Mouse (Mus musculus): ENCODE data around the gene Rgs8.

Rgs8 gene

DNA sequence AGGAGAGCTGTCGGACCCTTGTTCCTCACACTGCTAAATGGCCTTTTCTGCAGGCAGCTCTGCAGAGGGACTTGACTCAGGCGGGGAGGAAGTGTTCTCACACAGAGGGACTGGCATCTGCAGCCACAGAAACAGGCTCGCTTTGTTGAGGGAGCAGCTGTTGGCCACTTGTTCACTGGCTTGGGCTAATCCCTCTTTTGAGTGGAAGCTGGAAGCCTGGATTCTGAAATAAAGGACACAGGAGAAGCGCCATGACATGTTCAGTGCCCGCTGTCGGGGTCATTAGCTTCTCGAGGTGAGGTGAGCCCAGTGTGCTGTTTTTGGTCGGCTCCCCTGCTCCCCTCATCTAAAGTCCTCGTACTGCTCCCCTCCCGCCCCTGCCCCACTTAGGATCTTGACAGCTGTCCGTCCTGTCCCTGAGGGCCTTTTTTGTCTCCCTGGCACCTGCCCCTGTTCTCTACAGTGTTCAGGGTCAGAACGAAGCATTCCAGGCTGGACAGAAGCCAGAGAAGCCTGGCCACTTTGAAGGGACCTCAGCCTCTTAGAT lies 50.7 kb downstream of the Rgs8 start:
- DNase-seq (ENCODE audit: inconsistent age in 2 of 2, low spot score in 1 of 2): peak; percentile 72 to 77

- DNase-seq (ENCODE audit: inconsistent age in 2 of 2, low spot score in 1 of 2): no peak
Observed at GRCm38 (mm10) chr1:153704174-153704573, 51.3 kb downstream of the Rgs8 start.

DNA sequence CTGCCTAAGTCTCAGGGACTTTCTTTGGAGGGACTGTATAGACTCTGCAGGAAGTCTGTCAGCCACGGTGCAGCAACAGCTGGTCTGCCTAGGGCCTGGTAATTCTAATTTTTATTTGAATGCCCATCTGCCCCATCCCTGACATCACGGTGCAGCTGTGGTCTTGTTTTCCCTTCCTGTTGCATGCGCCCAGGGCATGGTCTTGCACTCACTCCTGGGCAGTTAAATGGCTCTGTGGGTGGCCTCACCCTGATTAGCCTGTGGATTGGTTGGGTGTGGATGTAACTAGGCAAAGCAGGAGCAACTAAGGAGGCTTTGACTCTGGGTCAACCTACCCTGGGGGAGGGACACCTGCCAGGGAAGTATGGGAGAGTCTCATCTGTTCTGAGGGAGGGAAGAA lies 52.2 kb downstream of the Rgs8 start:
- DNase-seq (ENCODE audit: inconsistent age in 2 of 2, low spot score in 1 of 2): no peak

DNA sequence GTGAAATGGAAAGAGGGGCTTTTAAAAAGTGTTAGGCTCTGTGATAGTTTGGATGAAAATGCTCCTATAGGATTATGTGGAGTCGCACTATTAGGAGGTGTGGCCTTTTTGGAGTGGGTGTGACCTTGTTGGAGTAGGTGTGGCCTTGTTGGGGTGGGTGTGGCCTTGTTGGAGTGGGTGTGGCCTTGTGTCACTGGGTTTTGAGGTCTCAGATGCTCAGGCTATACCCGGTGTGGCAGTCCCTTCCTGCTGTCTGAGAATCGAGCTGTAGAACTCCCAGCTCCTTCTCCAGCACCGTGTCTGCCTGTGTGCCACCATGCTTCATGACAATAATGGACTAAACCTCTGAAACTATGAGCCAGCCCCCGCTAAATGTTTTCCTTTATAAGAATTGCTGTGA lies 55.8 kb downstream of the Rgs8 start:
- DNase-seq (ENCODE audit: inconsistent age in 2 of 2, low spot score in 1 of 2): no peak

GRCm38 (mm10) chr1:153709451-153709850 lies 56.6 kb downstream of the Rgs8 start:
- no peak for DNase-seq (ENCODE audit: inconsistent age in 2 of 2, low spot score in 1 of 2)

DNA sequence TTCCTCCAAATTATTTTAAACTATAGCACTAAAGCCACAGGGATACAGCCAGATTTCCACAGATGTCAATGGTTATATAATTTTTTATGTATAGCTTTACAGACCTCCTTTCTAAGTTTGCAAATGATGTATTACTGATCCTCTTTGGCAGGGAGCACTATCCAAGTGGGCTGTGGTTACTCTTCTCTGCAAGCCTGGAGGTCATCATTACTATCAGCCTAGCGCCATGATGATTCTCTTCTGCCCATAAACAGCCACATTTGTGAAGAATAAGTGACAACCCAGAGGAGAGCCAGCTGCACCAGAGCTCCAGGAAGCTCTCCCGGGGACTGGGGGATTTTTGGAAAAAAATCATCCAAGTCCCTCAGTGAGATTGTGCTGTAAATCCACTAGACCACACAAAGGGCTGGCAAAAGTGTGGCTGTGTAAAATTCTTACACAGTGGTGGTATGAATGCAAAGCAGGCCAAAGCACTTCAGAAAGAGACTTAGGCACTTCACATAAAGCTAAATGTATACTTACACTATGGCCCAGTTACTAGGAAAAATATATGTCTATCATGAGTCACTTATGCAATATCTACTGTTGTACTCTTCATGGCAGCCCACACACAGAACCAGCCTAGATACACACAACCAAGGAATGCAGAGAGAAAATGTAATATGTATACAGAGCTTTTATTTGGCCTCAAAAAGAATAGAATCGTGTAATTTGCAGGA lies 58.9 kb downstream of the Rgs8 start:
- DNase-seq (ENCODE audit: inconsistent age in 2 of 2, low spot score in 1 of 2): no peak

DNA sequence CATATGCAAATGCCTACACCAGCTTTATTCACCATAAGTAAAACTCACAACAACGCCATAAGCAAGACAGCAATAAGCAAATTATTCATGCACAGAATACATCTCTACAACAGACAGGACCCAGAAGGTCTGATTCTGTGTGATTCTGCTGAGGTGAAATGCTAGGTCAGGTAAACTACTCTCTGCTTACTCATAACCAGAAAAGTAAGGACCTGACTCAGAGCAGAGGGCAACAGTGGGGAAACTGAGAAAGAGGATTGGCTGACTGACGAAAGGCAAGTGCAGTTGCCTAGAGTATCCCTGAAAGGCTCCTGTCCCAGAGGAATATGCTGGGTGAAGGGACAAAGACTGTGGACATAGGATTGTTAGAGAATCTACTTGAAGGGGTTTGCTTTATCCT lies 59.8 kb downstream of the Rgs8 start:
- DNase-seq (ENCODE audit: inconsistent age in 2 of 2, low spot score in 1 of 2): no peak

- DNase-seq (ENCODE audit: inconsistent age in 2 of 2, low spot score in 1 of 2): no peak
Observed at GRCm38 (mm10) chr1:153717990-153718389, 65.2 kb downstream of the Rgs8 start.

DNA sequence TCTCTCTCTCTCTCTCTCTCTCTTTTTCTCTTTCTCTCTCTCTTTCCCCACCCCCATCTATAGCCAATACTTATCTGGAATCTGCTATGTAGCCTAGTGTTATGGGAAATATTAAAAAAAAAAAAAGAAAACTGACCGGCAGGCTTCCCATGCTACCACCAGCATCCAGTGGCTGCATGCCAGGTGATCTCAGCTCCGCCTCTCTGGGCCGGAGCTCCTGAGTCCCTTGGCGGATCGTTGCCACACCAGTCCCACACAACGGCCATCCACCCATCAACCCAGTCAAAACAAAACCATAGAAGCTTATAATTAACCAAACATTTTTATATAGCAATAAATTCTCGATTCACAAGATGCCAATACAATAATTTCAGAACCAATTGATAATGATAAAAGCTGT lies 68.1 kb downstream of the Rgs8 start:
- no peak for DNase-seq (ENCODE audit: inconsistent age in 2 of 2, low spot score in 1 of 2)

DNA sequence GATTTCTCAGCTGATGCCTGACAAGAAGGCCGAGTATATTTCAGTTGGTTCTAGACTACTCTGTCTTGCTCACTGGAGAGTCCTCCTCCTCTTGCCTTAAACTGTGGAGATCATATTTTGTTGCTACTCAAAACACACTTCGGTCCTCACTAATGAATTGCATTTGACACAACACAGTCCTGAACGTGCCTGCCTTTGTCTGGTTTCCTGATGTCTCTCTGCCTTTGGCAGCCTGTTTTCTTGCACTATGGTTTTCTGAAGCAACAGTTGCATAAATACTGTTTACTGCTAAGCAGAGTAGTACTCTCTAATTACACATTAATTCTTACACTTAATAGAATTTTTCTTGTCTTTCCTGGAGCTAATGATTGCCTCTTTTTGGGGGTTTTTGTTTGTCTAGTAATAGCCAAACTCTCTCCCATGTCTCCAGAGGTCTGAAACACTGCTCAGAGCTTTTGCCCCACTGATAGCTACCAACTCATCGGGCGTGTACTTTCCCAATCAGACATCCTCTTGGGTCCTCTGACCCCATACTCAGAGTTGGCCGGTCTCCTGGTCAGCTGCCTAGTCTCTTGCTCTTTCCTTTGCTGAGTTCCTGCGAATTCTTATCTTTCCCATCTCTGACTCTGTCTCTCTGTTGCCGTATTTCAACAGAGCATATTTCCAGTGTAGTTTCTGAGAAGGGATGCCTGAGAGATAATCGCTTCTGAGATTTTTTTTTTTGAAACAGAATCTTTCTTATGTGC lies 68.9 kb downstream of the Rgs8 start:
- no peak for DNase-seq (ENCODE audit: inconsistent age in 2 of 2, low spot score in 1 of 2)

GRCm38 (mm10) chr1:153723426-153723825 lies 70.6 kb downstream of the Rgs8 start:
- no peak for DNase-seq (ENCODE audit: inconsistent age in 2 of 2, low spot score in 1 of 2)

DNA sequence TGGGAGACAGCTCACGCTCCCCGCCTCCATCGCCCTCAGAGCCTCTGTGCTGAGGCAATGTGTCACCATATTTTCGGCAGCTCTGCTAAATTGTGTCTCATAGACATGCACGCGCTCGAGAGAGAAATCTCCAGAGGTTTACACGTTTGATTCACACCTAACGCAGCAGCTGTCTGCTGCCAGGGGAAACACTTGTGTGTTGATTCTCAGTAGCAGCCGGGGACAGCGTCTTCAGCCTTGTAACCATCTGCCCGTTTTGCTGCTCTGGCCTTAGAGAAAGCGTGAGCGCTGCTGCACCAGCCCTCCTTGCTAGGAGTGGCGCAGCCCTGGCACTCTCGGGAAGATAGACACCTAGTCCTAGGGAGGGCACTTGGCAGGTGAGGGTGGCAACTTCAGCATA lies 73.8 kb downstream of the Rgs8 start:
- DNase-seq (ENCODE audit: inconsistent age in 2 of 2, low spot score in 1 of 2): no peak

DNA sequence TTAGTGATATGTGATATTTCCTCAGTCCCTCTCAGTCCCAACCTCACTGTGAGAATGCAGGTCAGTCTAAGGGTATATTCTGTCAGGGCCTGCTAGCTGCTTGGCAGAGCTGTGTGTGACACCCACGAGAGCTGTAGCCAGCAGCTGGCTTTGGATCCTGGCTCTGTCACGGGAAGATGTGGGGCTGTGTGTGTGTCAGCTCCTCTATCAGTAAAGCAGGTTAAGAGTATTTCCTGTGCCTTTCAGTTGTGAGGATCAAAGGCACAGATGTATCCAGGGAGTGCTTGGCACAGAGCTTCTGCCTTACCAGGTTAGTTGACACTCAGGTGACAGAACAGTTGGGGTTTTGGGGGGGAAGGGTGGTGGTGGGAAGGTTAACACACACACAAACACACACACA lies 77.0 kb downstream of the Rgs8 start:
- no peak for DNase-seq (ENCODE audit: inconsistent age in 2 of 2, low spot score in 1 of 2)

- peak in 1 of 2 experiments; percentile 67 for DNase-seq (ENCODE audit: inconsistent age in 2 of 2, low spot score in 1 of 2)
Observed at GRCm38 (mm10) chr1:153730671-153731070, 77.8 kb downstream of the Rgs8 start.

GRCm38 (mm10) chr1:153733181-153733580 lies 80.4 kb downstream of the Rgs8 start:
- DNase-seq (ENCODE audit: inconsistent age in 2 of 2, low spot score in 1 of 2): no peak

DNA sequence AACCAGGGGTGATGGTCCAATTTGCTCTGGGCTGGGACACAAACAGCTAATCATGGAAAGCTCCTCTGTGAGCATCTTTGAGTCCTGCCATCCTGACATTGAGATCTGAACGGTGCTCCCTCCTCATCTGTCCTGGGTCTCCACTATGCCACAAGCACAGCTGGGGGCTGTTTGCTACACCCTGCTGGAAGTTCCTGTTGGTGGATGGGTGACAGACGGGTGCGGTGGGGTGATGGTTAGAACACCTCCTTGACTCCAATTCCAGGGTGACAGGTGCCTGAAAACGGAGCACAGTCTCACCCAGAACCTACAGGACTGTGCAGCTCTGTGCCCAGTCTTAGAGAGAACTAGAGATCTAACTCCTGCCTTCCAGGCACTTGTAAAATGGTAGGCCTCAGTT lies 82.0 kb downstream of the Rgs8 start:
- no peak for DNase-seq (ENCODE audit: inconsistent age in 2 of 2, low spot score in 1 of 2)

GRCm38 (mm10) chr1:153736096-153736495 lies 83.3 kb downstream of the Rgs8 start:
- DNase-seq (ENCODE audit: inconsistent age in 2 of 2, low spot score in 1 of 2): no peak

DNA sequence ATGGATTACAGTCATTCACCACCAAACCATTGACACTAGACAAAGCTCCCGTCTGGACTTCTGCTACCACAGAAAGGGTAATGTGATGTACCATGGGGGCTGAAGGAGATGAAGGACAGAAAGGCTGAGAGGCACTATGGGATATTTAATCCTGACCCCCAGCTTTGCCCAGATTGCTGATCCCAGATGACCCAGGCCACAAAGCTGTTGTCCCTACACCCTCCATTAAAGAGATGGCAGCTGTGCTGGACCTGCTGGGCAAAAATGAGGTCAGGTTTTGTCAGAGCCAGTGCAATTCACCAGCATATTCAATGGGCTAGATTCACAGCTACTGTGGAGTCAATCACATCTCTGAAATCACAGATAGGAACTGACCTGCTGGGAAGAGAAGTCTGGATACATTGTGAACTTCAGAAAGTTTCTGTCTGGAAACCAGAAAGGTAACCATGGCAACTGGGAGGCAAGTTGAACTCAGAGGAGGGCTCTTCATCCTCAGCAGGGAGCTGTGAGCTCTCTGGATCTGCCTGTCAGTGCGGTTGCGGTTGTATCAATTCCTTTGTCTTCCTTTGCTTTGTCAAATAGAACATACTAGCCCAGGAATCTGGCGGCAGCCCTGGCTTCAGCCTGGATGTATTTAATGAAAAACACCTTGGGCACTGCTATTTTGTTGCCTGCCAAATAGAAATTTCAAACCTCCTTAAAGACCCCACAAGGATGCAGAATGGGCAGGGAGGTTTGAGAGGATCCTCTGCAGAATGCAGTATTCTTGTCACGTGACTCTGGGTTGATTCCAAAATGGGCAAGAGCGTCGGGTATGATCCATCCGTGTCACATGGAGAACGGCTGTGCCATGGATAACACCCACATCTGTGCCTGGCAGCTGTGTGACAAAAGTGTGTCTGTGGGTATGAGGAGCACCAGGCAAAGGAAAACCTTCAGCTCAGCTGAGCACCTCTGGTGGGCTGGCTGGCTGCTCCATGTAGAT lies 84.6 kb downstream of the Rgs8 start:
- DNase-seq (ENCODE audit: inconsistent age in 2 of 2, low spot score in 1 of 2): no peak

- DNase-seq (ENCODE audit: inconsistent age in 2 of 2, low spot score in 1 of 2): no peak
Observed at GRCm38 (mm10) chr1:153739437-153740015, 86.7 kb downstream of the Rgs8 start.

- peak; percentile 86 to 96 for DNase-seq (ENCODE audit: inconsistent age in 2 of 2, low spot score in 1 of 2)
Observed at GRCm38 (mm10) chr1:153740145-153740544, 87.3 kb downstream of the Rgs8 start, which contains the start of gene Rgs16. TSS of gene Rgs16 (plus strand) at chr1:153740349.
